Mouse (Mus musculus) granulocyte monocyte progenitor cell, adult 5-6 weeks (primary cell): ENCODE results near the gene Hif1an. TPM values are rescaled to one million over a fixed set of nuclear protein-coding genes. Genes with fewer than 3 reads are reported as not detected.

Experiments
- ATAC-seq: replicated peaks from 2 replicates; pipeline ENCODE4 v1.8.0; 2016; ENCODE audit warnings: mild to moderate bottlenecking, moderate TSS enrichment, inconsistent platforms; ENCODE audit not compliant: poor library complexity, severe bottlenecking
- total RNA-seq, 2 experiments: library from RNA; stranded (forward) in 1 of 2; stranded (reverse) in 1 of 2; fragments of 200-712, 200-1000 nt in 1 of 2; fragments of >200 nt in 1 of 2; fragmentation: Nextera tagmentation in 1 of 2; gene quantifications; 2 replicates each; pipeline ENCODE4 v1.2.3; 2014 to 2017

Hif1an gene
- total RNA-seq, 2 experiments from 2014 or later = 4.8 to 8.5 TPM

DNA sequence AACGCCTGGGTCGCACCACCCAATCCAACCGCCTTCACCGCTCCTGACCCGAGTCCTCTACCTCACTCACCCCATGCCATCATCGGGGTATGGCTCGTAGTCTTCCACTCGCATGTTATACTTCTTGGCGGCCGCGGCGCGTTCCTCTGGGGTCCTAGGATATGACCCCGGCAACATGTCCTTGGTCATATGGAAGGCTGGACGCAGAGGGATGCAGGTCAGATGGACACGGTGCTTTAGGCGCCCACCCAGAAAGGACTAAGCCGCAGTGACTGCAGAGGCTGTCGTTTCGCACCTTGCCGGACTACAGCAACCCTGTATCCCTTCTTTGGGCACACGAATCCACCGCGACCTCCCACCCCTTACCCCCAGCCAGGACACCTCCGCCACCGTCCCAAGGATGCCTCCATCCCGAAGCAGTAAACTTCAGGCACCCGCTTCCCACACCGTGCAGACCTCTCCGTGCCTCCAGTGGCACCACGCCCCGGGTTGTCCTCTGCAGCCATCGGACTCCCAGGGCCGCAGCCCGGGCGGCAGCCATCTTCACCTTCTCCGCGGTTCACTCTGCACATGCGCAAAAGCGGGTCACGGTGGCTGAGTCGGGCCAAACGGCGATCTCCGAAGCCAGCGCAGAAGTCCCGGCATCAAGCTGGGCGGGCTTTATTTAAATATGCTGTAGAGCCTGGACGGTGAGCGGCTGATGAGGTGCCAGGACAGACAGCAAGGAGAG, 7.6 kb upstream of the Hif1an start, which contains the start of gene Ndufb8:
TSS of gene Ndufb8 (minus strand) at position 580 of the 730 bp plus-strand sequence.
- ATAC-seq = peak; percentile 91

DNA sequence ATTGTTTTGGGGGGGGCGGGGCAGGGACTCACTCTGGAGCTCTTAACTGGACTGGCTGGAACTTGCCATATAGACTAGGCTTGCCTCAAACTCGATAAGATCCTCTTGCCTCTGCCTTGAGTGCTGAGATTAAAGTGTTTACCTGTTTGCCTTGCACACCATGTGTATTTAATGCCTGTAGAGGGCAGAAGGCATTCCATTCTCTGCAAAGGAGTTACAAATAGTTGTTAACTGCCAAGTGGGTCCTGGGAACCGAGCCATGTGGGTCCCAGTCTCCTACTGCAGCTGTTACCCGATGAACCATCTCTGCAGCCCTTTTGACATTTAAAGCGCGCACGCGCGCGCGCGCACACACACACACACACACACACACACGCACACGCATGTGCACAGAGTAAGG, 1.4 kb downstream of the Hif1an start:
- no peak for ATAC-seq

DNA sequence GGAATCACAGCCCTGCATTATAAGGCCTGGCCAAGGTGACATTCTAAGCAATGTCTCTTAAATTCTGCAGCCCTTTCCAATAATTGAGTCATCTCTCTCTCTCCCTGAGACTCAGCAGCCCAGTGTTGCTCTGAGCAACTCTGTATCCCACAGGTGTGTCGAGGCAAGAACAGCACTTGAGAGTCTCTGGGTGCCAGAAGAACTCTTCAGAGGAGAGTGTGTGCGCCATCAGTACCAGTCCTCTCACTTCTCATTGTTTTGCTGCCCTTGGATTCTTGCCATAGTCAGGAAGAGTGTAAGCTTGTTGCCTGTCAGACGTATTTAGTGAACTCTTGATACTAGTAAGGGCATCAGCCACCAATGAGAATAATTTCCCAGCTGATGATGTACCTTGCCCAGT, 5.1 kb downstream of the Hif1an start:
- no peak for ATAC-seq

- ATAC-seq = no peak
Measured at GRCm38 (mm10) chr19:44576275-44576674, 13.6 kb downstream of the Hif1an start.

DNA sequence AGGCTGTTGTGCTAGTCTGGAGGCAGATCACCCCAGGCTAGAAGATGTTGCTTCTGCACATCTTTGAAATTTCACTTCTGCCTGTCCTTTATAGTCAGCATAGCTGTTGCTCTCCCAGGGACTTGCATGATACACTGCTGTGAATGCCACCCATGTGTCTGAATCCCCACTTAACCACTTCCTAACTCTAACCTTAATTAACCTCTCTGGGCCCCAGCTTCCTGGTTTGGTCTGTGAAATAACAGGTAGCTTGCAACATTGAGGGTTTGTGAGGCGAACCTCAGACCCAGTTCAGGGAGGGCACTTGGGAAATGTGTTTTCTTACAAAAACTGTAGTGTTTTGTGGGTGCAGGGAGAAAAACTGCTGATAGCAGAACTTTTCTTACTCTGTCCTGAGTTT, 15.4 kb downstream of the Hif1an start:
- ATAC-seq = peak; percentile 68

GRCm38 (mm10) chr19:44582103-44582502, 19.5 kb downstream of the Hif1an start:
- ATAC-seq = no peak

GRCm38 (mm10) chr19:44582638-44583309, 20.1 kb downstream of the Hif1an start:
- ATAC-seq = peak; percentile 94

- no peak for ATAC-seq
Measured at GRCm38 (mm10) chr19:44588036-44588435, 25.4 kb downstream of the Hif1an start.

DNA sequence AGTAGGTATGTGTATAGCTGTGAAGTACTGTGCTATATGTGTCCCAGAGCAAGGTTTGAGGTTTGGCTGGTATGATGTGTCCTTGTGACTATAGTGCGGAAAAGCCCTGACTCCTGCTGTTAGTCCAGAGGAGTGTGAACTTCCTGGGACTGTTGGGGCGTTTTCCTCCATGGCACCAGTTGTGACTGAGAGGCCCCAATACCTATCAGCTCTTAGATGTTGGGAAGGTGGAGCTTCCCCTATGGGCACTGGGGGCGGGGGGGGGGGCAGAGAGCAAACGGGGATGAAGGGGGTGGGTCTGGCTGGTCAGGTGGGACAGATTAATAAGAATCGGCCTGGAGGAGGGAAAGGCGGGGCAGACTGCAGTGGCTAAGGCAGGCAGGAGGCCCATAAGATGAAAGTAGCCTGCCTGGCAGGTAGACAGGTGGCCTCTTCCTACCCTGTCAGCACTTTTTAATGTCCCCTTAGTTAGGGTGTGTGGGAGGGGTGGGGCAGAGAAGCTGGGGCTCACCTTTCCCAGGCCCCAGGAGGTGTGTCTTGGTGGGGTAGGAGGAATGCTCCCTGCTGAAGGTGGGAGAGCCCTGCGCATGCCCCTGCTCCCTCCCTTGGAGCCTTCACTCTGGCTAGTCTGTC, 27.1 kb downstream of the Hif1an start:
- ATAC-seq = no peak

GRCm38 (mm10) chr19:44590992-44591391, 28.3 kb downstream of the Hif1an start:
- ATAC-seq = peak; percentile 66

DNA sequence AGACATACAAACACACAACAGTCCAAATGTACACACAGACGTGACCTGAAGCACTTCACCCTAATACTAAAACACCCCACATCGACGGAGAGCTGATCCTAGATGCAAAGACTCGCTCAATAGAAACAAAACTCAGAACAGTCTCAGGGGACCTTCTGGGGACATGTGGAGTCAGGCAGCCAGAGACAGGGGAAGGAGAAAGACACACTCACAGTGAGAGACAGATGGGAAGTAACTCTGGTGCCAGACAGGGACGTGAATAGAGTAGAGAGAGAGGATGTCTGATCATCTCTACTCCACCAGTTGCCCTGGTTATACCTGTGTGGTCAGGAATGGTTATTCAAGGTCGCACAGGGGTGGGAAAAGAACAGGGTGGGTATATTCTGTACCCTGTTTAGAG, 29.0 kb downstream of the Hif1an start:
- no peak for ATAC-seq

DNA sequence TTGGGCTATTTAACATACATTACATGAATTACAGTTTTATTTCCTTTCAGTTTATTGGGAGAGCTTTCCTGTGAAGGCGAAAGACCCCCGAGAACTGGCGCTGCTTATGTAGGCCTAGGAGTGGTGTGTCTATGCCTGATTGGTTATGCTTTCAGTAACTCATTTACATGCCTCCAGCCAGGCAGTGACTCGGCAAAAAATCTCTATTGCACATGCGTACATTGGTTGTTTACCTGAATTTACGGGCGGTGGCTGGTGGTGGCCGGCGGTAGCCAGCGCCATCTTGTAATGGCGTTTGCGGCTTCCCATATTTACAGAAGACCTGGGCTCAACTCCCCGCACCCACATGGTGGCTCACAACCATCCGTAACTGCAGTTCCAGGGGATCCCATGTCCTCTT, 31.5 kb downstream of the Hif1an start:
- ATAC-seq = no peak

GRCm38 (mm10) chr19:44618166-44618565, 55.5 kb downstream of the Hif1an start:
- ATAC-seq = no peak

Other genes with a start within 250 kb of the Hif1an start
- gene Scd4, start 229.8 kb upstream of the Hif1an start, total RNA-seq (2014; fragmentation: Nextera tagmentation) = not detected in 2 replicates
- 0.22 TPM in 1 of 2 replicates, not detected in the other for gene Scd4, start 229.8 kb upstream of the Hif1an start, total RNA-seq (2017)
- 0.41 TPM in 1 of 2 replicates, not detected in the other for gene Scd1, start 155.0 kb upstream of the Hif1an start, total RNA-seq (2014; fragmentation: Nextera tagmentation)
- not detected in 2 replicates for gene Scd1, start 155.0 kb upstream of the Hif1an start, total RNA-seq (2017)
- gene Wnt8b, start 69.4 kb upstream of the Hif1an start, total RNA-seq (2014; fragmentation: Nextera tagmentation) = not detected in 2 replicates
- gene Wnt8b, start 69.4 kb upstream of the Hif1an start, total RNA-seq (2017) = not detected in 2 replicates
- gene Sec31b, start 17.0 kb upstream of the Hif1an start, total RNA-seq (2014; fragmentation: Nextera tagmentation) = 0.67 and 4.0 TPM in 2 replicates
- gene Sec31b, start 17.0 kb upstream of the Hif1an start, total RNA-seq (2017) = 0.62 and 0.95 TPM in 2 replicates
- gene Gm20538, start 10.0 kb upstream of the Hif1an start, total RNA-seq (2014; fragmentation: Nextera tagmentation) = not detected in 2 replicates
- not detected in 2 replicates for gene Gm20538, start 10.0 kb upstream of the Hif1an start, total RNA-seq (2017)
- gene Ndufb8, start 7.4 kb upstream of the Hif1an start, total RNA-seq (2014; fragmentation: Nextera tagmentation) = 424 and 454 TPM in 2 replicates
- gene Ndufb8, start 7.4 kb upstream of the Hif1an start, total RNA-seq (2017) = 298 and 303 TPM in 2 replicates
- gene Pax2, start 193.2 kb downstream of the Hif1an start, total RNA-seq (2014; fragmentation: Nextera tagmentation) = not detected in 2 replicates
- not detected in 2 replicates for gene Pax2, start 193.2 kb downstream of the Hif1an start, total RNA-seq (2017)